In the genomic region with DNA sequence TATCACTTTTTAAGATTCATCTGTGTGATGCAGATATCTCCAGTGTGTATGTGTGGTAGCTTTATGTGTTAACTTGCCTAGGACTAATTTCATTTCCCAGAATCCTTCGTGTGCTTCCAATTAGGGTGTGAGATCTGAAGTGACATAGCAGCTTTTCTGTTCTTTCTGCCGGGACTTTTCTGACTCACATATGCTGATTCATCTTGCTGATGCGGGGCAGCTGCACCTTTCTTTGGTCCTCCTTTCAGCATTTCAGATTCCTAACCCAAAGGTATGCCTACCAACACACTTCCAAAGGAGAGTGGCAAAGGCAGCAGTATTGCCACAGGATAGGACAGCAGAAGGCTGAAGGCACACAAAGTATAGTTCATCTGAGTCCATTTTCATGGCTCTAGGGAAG, we compare ENCODE assay signal across 22 mouse cellular contexts. TPM values are rescaled to one million over a fixed set of nuclear protein-coding genes. Genes with fewer than 3 reads are reported as not detected.
DNase-seq lines count a peak whose midpoint lies in the region; ATAC-seq and TF ChIP-seq lines count a peak whose summit lies in the region.
"Had no signal": no experiment of that assay in that cellular context is flagged by ENCODE, and none has a peak within 500 bp of the region (broad histone marks: within the 10 kb centered on the region; RNA-seq: fewer than 3 reads in every experiment).

No protein-coding gene starts in this region.

- intact Hi-C loops in left cerebral cortex, adult 2 months (cut with DNase I) = no loop called here
- intact Hi-C loops in left cerebral cortex, postnatal 4 days (cut with DNase I) = no loop called here

- H3K27ac ChIP-seq in left cerebral cortex, adult 2 months = peak overlapping the region; percentile 37
- H3K27ac ChIP-seq: embryonic facial prominence, embryonic 12.5 days; forebrain, embryonic 15.5 days; heart, embryonic 15.5 days; hindbrain, embryonic 13.5 days; hindbrain, postnatal 0 days had no signal

- TF ChIP-seq CTCF in left cerebral cortex, adult 2 months (IDR thresholded peaks at IDR 0.05) = no peak

- no peak for DNase-seq in frontal cortex, postnatal 14 days (ENCODE audit: low spot score in 2 of 2)
- DNase-seq in left cerebral cortex, adult 2 months (ENCODE audit: extremely low spot score in 1 of 2, low spot score in 2 of 2) = peak in 1 of 2 experiments; percentile 16
- DNase-seq in left cerebral cortex, postnatal 4 days = no peak
- peak; percentile 28 to 35 for DNase-seq in right cerebral cortex, adult 2 months (ENCODE audit: low spot score in 2 of 2)
- no peak for DNase-seq in right cerebral cortex, postnatal 10 days (ENCODE audit: low spot score in 2 of 2)
- peak; percentile 32 for DNase-seq in telencephalon, adult 2 months (ENCODE audit: low read depth, low spot score)
- no peak for DNase-seq in spleen, adult 12 weeks (ENCODE audit: low spot score)
- DNase-seq: adrenal gland, postnatal 14 days; cerebellum, adult 11 months; cerebellum, adult 8-10 months; cerebellum, postnatal 25 days; gastrocnemius, postnatal 36 days; heart, adult 18-20 months; heart, postnatal 14 days had no signal

- peak; percentile 79 for ATAC-seq in frontal cortex, adult (ENCODE audit: low TSS enrichment)
- ATAC-seq: activated CD4-positive, CD25-positive, alpha-beta regulatory T cell, adult 4 months; forebrain, embryonic 15.5 days; hindbrain, postnatal 0 days; Patski had no signal

- no peak overlapping the region for H3K4me3 ChIP-seq in left cerebral cortex, adult 2 months
- H3K4me3 ChIP-seq: embryonic facial prominence, embryonic 12.5 days; forebrain, embryonic 15.5 days; heart, embryonic 15.5 days; hindbrain, embryonic 13.5 days had no signal

RNA-seq across cellular contexts. Expression of a gene that starts 46.1 kb away (rescaled TPM):
- total RNA-seq in left cerebral cortex, adult 2 months (2021) = 10 to 100 TPM; 44.6 to 50.8 TPM
- 10 to 100 TPM; 33.7 to 35.9 TPM for total RNA-seq in left cerebral cortex, postnatal 4 days (2021)

Comparison
In these comparisons a context has a peak if more than half of its experiments do, and no peak if none do; other contexts are left out.
1. DNase-seq: peak in right cerebral cortex, adult 2 months (2 of 2) and telencephalon, adult 2 months (single experiment); none in frontal cortex, postnatal 14 days (0 of 2), left cerebral cortex, postnatal 4 days (single experiment), right cerebral cortex, postnatal 10 days (0 of 2) and spleen, adult 12 weeks (single experiment).